Mouse (Mus musculus): ENCODE measurements around the gene Chn1. TPM values are rescaled to one million over a fixed set of nuclear protein-coding genes. Genes with fewer than 3 reads are reported as not detected.

Chn1 gene
- polyA plus RNA-seq, 1 experiment from 2014 or later = 11.3 TPM

- Histone ChIP-seq H3K9me3 (ENCODE audit: control insufficient read depth, low read length) (no peaks in the 10 kb centered on the region), H3K36me3 (ENCODE audit: control insufficient read depth, insufficient read depth, low read length) (no peaks in the 10 kb centered on the region; the same call in 1 of the 2 replicates), H3K4me1 (ENCODE audit: control insufficient read depth, insufficient read depth, low read length) (no peaks in the 10 kb centered on the region), H3K27me3 (replicated peaks; ENCODE audit: control insufficient read depth, insufficient read depth, low read length) (no peaks in the 10 kb centered on the region), H3K9ac (ENCODE audit: low read depth, low read length) (no peak overlapping the region), H3K4me3 (ENCODE audit: low read length) (no peak overlapping the region), H3K27ac (ENCODE audit: low read length) (no peak overlapping the region), H3K4me2 (ENCODE audit: low read depth, low read length) (no peak overlapping the region)
- no peak for ATAC-seq
- 89% methylated on average over 5 of the region's 5 CpGs for WGBS
Observed at GRCm38 (mm10) chr2:73615456-73615855, 159.7 kb downstream of the Chn1 start.

- ATAC-seq = no peak
- no peak overlapping the region for H3K4me2 ChIP-seq (ENCODE audit: low read depth, low read length)
- no peak overlapping the region for H3K27ac ChIP-seq (ENCODE audit: low read length)
- no peaks in the 10 kb centered on the region for H3K4me1 ChIP-seq (ENCODE audit: control insufficient read depth, insufficient read depth, low read length)
- no peaks in the 10 kb centered on the region; the same call in 1 of the 2 replicates for H3K36me3 ChIP-seq (ENCODE audit: control insufficient read depth, insufficient read depth, low read length)
- H3K9me3 ChIP-seq (ENCODE audit: control insufficient read depth, low read length) = no peaks in the 10 kb centered on the region
- H3K27me3 ChIP-seq (replicated peaks; ENCODE audit: control insufficient read depth, insufficient read depth, low read length) = no peaks in the 10 kb centered on the region
- no peak overlapping the region for H3K4me3 ChIP-seq (ENCODE audit: low read length)
- no peak overlapping the region for H3K9ac ChIP-seq (ENCODE audit: low read depth, low read length)
- 93% methylated on average over 8 of the region's 8 CpGs for WGBS
Observed at GRCm38 (mm10) chr2:73614303-73614702, 160.8 kb downstream of the Chn1 start.

GRCm38 (mm10) chr2:73612941-73613340, 162.2 kb downstream of the Chn1 start:
- Histone ChIP-seq H3K36me3 (ENCODE audit: control insufficient read depth, insufficient read depth, low read length) (no peaks in the 10 kb centered on the region; the same call in 1 of the 2 replicates), H3K27ac (ENCODE audit: low read length) (no peak overlapping the region), H3K9me3 (ENCODE audit: control insufficient read depth, low read length) (no peaks in the 10 kb centered on the region), H3K4me1 (ENCODE audit: control insufficient read depth, insufficient read depth, low read length) (no peaks in the 10 kb centered on the region), H3K9ac (ENCODE audit: low read depth, low read length) (no peak overlapping the region), H3K4me2 (ENCODE audit: low read depth, low read length) (no peak overlapping the region), H3K27me3 (replicated peaks; ENCODE audit: control insufficient read depth, insufficient read depth, low read length) (no peaks in the 10 kb centered on the region), H3K4me3 (ENCODE audit: low read length) (no peak overlapping the region)
- WGBS = 91% methylated on average over 7 of the region's 7 CpGs
- ATAC-seq = no peak

GRCm38 (mm10) chr2:73612367-73612914, 162.7 kb downstream of the Chn1 start:
- Histone ChIP-seq H3K4me1 (ENCODE audit: control insufficient read depth, insufficient read depth, low read length) (no peaks in the 10 kb centered on the region), H3K4me3 (ENCODE audit: low read length) (no peak overlapping the region), H3K9me3 (ENCODE audit: control insufficient read depth, low read length) (no peaks in the 10 kb centered on the region), H3K27ac (ENCODE audit: low read length) (no peak overlapping the region), H3K36me3 (ENCODE audit: control insufficient read depth, insufficient read depth, low read length) (no peaks in the 10 kb centered on the region; the same call in 1 of the 2 replicates), H3K9ac (ENCODE audit: low read depth, low read length) (no peak overlapping the region), H3K27me3 (replicated peaks; ENCODE audit: control insufficient read depth, insufficient read depth, low read length) (no peaks in the 10 kb centered on the region), H3K4me2 (ENCODE audit: low read depth, low read length) (no peak overlapping the region)
- WGBS = 93% methylated on average over 6 of the region's 6 CpGs
- no peak for ATAC-seq

- no peaks in the 10 kb centered on the region; the same call in 1 of the 2 replicates for H3K36me3 ChIP-seq (ENCODE audit: control insufficient read depth, insufficient read depth, low read length)
- no peaks in the 10 kb centered on the region for H3K4me1 ChIP-seq (ENCODE audit: control insufficient read depth, insufficient read depth, low read length)
- H3K27ac ChIP-seq (ENCODE audit: low read length) = no peak overlapping the region
- WGBS = 71% methylated on average over 6 of the region's 6 CpGs
- no peaks in the 10 kb centered on the region for H3K27me3 ChIP-seq (replicated peaks; ENCODE audit: control insufficient read depth, insufficient read depth, low read length)
- H3K9ac ChIP-seq (ENCODE audit: low read depth, low read length) = no peak overlapping the region
- H3K9me3 ChIP-seq (ENCODE audit: control insufficient read depth, low read length) = no peaks in the 10 kb centered on the region
- no peak overlapping the region for H3K4me2 ChIP-seq (ENCODE audit: low read depth, low read length)
- ATAC-seq = no peak
- no peak overlapping the region for H3K4me3 ChIP-seq (ENCODE audit: low read length)
Observed at GRCm38 (mm10) chr2:73611798-73612197, 163.3 kb downstream of the Chn1 start.

- no peak for ATAC-seq
- H3K4me3 ChIP-seq (ENCODE audit: low read length) = no peak overlapping the region
- no peak overlapping the region for H3K4me2 ChIP-seq (ENCODE audit: low read depth, low read length)
- H3K27me3 ChIP-seq (replicated peaks; ENCODE audit: control insufficient read depth, insufficient read depth, low read length) = no peaks in the 10 kb centered on the region
- no peaks in the 10 kb centered on the region for H3K9me3 ChIP-seq (ENCODE audit: control insufficient read depth, low read length)
- WGBS = 89% methylated on average over 3 of the region's 3 CpGs
- H3K4me1 ChIP-seq (ENCODE audit: control insufficient read depth, insufficient read depth, low read length) = no peaks in the 10 kb centered on the region
- no peaks in the 10 kb centered on the region; the same call in 1 of the 2 replicates for H3K36me3 ChIP-seq (ENCODE audit: control insufficient read depth, insufficient read depth, low read length)
- no peak overlapping the region for H3K9ac ChIP-seq (ENCODE audit: low read depth, low read length)
- H3K27ac ChIP-seq (ENCODE audit: low read length) = no peak overlapping the region
Observed at GRCm38 (mm10) chr2:73609724-73610210, 165.4 kb downstream of the Chn1 start.

- H3K36me3 ChIP-seq (ENCODE audit: control insufficient read depth, insufficient read depth, low read length) = no peaks in the 10 kb centered on the region; the same call in 1 of the 2 replicates
- no peak overlapping the region for H3K4me2 ChIP-seq (ENCODE audit: low read depth, low read length)
- no peaks in the 10 kb centered on the region for H3K4me1 ChIP-seq (ENCODE audit: control insufficient read depth, insufficient read depth, low read length)
- no peaks in the 10 kb centered on the region for H3K27me3 ChIP-seq (replicated peaks; ENCODE audit: control insufficient read depth, insufficient read depth, low read length)
- ATAC-seq = peak; percentile 84
- H3K9me3 ChIP-seq (ENCODE audit: control insufficient read depth, low read length) = no peaks in the 10 kb centered on the region
- no peak overlapping the region for H3K27ac ChIP-seq (ENCODE audit: low read length)
- H3K4me3 ChIP-seq (ENCODE audit: low read length) = no peak overlapping the region
- H3K9ac ChIP-seq (ENCODE audit: low read depth, low read length) = no peak overlapping the region
- WGBS = 68% methylated on average over 5 of the region's 5 CpGs
Observed at GRCm38 (mm10) chr2:73609067-73609723, 166.0 kb downstream of the Chn1 start.

- Histone ChIP-seq H3K4me2 (ENCODE audit: low read depth, low read length) (no peak overlapping the region), H3K36me3 (ENCODE audit: control insufficient read depth, insufficient read depth, low read length) (no peaks in the 10 kb centered on the region; the same call in 1 of the 2 replicates), H3K4me1 (ENCODE audit: control insufficient read depth, insufficient read depth, low read length) (no peaks in the 10 kb centered on the region), H3K9ac (ENCODE audit: low read depth, low read length) (no peak overlapping the region), H3K9me3 (ENCODE audit: control insufficient read depth, low read length) (no peaks in the 10 kb centered on the region), H3K4me3 (ENCODE audit: low read length) (no peak overlapping the region), H3K27me3 (replicated peaks; ENCODE audit: control insufficient read depth, insufficient read depth, low read length) (no peaks in the 10 kb centered on the region), H3K27ac (ENCODE audit: low read length) (no peak overlapping the region)
- no peak for ATAC-seq
- 81% methylated on average over 6 of the region's 6 CpGs for WGBS
Observed at GRCm38 (mm10) chr2:73608391-73608790, 166.8 kb downstream of the Chn1 start.

- H3K27me3 ChIP-seq (replicated peaks; ENCODE audit: control insufficient read depth, insufficient read depth, low read length) = no peaks in the 10 kb centered on the region
- no peak overlapping the region for H3K9ac ChIP-seq (ENCODE audit: low read depth, low read length)
- no peaks in the 10 kb centered on the region for H3K9me3 ChIP-seq (ENCODE audit: control insufficient read depth, low read length)
- WGBS = 37% methylated on average over 4 of the region's 4 CpGs
- no peak overlapping the region for H3K27ac ChIP-seq (ENCODE audit: low read length)
- H3K4me1 ChIP-seq (ENCODE audit: control insufficient read depth, insufficient read depth, low read length) = no peaks in the 10 kb centered on the region
- H3K4me2 ChIP-seq (ENCODE audit: low read depth, low read length) = no peak overlapping the region
- H3K4me3 ChIP-seq (ENCODE audit: low read length) = no peak overlapping the region
- no peak for ATAC-seq
- H3K36me3 ChIP-seq (ENCODE audit: control insufficient read depth, insufficient read depth, low read length) = no peaks in the 10 kb centered on the region; the same call in 1 of the 2 replicates
Observed at GRCm38 (mm10) chr2:73607609-73608008, 167.5 kb downstream of the Chn1 start.
